Mouse (Mus musculus) small intestine, adult 2 months (tissue): ENCODE results near the gene Rom1. TPM values are rescaled to one million over a fixed set of nuclear protein-coding genes. Genes with fewer than 3 reads are reported as not detected.
"Not testable (repeated sequence)": the region's sequence is repeated elsewhere in the genome, so short reads cannot be mapped to it uniquely, and the experiment has no call there.

Experiments used
- H3K27ac ChIP-seq: fragments of 200-500 bp; 2 replicates; pipeline ENCODE4 v1.5.1; 2012; ENCODE audit warnings: low read depth, low read length, control low read depth, inconsistent platforms; ENCODE audit not compliant: insufficient read depth
- H3K27me3 ChIP-seq: fragments of 200-500 bp; 2 replicates; pipeline ENCODE4 v1.6.1; 2012; ENCODE audit warnings: mild to moderate bottlenecking, moderate library complexity, low read length, inconsistent platforms; ENCODE audit not compliant: control insufficient read depth, insufficient read depth
- H3K36me3 ChIP-seq: fragments of 200-500 bp; 2 replicates; pipeline ENCODE4 v1.6.1; 2012; ENCODE audit warnings: mild to moderate bottlenecking, low read length, control low read depth, inconsistent platforms; ENCODE audit not compliant: control insufficient read depth, insufficient read depth
- H3K4me1 ChIP-seq: fragments of 200-500 bp; 2 replicates; pipeline ENCODE4 v1.6.1; 2012; ENCODE audit warnings: low read length, inconsistent platforms, mixed read lengths; ENCODE audit not compliant: control insufficient read depth, insufficient read depth, insufficient read length
- H3K4me3 ChIP-seq: fragments of 200-500 bp; 2 replicates; pipeline ENCODE4 v1.5.1; 2012; ENCODE audit warnings: low read depth, mild to moderate bottlenecking, control low read depth, inconsistent platforms, low read length, moderate library complexity
- CTCF ChIP-seq: fragments of 200-500 bp; IDR thresholded peaks from 2 replicates; pipeline ENCODE4 v1.5.1; 2012; ENCODE audit warnings: low read depth, mild to moderate bottlenecking, control low read depth, inconsistent platforms, low read length, moderate library complexity, mixed read lengths; ENCODE audit not compliant: insufficient replicate concordance, insufficient read length; ENCODE audit errors: extremely low read depth
- POLR2A ChIP-seq: fragments of 200-500 bp; IDR thresholded peaks from 2 replicates; pipeline ENCODE4 v1.6.1; 2012; ENCODE audit warnings: low read depth, mild to moderate bottlenecking, control low read depth, inconsistent platforms, low read length, moderate library complexity
- WGBS: fragments of 180-500 bp; shearing (Covaris S2); methylation state at CpG from one replicate; pipeline ENCODE4 v1.1.7; 2018; 5-methylcytosine and 5-hydroxymethylcytosine counted together
- polyA plus RNA-seq: library from polyadenylated mRNA; depleted of rRNA; stranded (reverse); fragments of >200 nt; gene quantifications from 2 replicates; pipeline ENCODE4 v1.2.3, GENCODE M21; 2012; rRNA removed

Gene Rom1
- 7.2 and 15.1 TPM in 2 replicates for polyA plus RNA-seq

DNA sequence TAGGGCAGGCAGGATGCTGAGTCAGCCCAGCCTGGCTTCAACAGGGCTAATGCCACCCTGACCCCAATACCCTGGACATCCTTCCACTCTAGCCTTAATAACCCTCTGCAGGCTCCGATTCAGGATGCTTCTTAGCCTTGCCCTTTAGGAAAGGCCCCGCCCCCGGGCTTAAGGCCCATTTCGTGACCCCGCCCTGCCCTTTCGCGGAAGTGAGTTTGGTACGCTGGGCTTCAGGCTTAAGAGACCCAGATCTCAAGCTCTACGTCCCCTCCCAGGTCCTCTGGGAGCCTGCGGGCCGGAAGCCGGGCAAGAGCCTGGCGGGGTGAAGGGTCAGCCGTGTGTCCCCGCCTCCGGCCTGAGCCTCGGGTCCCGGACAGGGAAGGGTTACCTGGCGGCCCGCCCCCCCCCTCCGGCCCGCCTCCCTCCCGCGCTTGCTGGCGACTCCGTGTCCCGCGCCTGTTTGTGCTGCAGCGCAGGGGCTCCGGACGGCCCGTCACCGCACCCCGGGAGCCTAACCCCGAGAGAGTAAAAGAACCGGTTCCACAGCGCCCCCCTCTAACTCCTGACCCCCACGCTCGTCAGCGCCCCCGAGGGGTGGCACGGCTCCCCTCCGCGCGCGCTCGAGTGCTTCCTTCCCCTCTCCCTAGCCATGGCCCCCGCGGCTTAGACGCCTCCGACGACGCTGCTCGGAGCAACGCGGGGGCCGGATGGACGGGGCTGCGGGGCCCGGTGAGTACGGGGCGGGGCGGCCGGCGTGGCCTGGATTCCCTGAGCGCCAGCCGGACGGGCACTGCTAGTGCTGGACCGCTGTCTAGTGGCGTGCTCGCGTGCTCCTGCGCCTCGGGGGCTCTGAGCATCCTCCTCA, at the start of gene Rom1, which contains the start of gene Eml3:
Gene Rom1 (minus strand): TSS at position 133 of the 865 bp plus-strand sequence.
Gene Eml3 (plus strand): TSS at position 329 of the 865 bp plus-strand sequence.
- Histone ChIP-seq H3K27me3 (no peaks in the 10 kb centered on the region), H3K4me3 (peak within 1 kb of the TSS; percentile 95), H3K36me3 (peaks cover 9% of the 10 kb centered on the region; the same call in 1 of the 2 replicates), H3K27ac (peak within 1 kb of the TSS; percentile 77), H3K4me1 (peaks cover 9% of the 10 kb centered on the region)
- under 1% methylated on average over 73 of the region's 74 CpGs for WGBS
- TF ChIP-seq CTCF = no peak
- TF ChIP-seq POLR2A = 0 out of 2 replicates have a peak, but pooled peaks have one; percentile 49

DNA sequence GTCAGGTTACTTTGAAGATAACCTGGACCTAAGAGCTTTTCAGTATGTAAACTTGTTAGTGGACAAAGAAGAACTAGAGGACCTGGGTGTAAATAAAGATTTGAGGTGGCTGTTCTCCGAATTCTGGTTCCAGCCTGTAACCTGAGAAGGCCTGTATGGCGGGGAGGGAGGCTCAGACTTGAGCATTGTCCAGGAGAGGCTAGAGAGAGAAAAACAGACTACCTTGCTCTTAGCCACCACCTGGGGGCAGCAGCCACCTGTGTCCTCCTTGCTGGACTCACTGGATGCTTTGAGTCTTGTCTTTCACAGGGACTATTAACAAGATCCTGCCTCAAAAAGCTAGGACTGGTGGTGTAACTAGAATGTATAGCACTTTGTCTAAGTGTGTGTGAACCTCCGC, 47.4 kb upstream of the Rom1 start:
- Histone ChIP-seq H3K27ac (no peak overlapping the region), H3K27me3 (no peaks in the 10 kb centered on the region), H3K4me1 (no peaks in the 10 kb centered on the region; the same call in 1 of the 2 replicates), H3K4me3 (no peak overlapping the region), H3K36me3 (peaks cover 54% of the 10 kb centered on the region)
- TF ChIP-seq POLR2A = no peak
- TF ChIP-seq CTCF = peak; percentile 92
- WGBS = 52% methylated on average over 3 of the region's 3 CpGs

- Histone ChIP-seq H3K27me3 (no peaks in the 10 kb centered on the region), H3K4me3 (no peak overlapping the region), H3K36me3 (peaks cover 64% of the 10 kb centered on the region), H3K27ac (no peak overlapping the region), H3K4me1 (no peaks in the 10 kb centered on the region)
- WGBS = 87% methylated on average over 2 of the region's 2 CpGs
- no peak for TF ChIP-seq CTCF
- no peak for TF ChIP-seq POLR2A
Observed at GRCm38 (mm10) chr19:8975491-8975890, 46.3 kb upstream of the Rom1 start.

DNA sequence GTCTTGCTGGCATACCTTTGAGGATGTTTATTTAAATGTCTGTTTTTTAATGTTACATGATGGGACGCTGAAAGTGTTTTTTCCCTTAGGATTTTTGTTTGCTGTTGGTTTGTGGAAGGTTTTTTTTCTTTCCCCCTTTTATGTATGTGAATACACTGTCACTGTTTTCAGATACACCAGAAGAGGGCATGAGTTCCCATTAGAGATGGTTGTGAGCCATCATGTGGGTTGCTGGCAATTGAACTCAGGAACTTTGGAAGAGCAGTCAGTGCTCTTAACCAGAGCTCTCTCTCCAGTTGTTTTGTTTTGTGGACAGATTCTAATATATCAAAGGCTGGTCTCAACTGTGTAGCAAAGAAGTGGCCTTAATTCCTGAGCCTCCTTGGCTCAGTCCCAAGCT, 45.5 kb upstream of the Rom1 start:
- peaks cover 72% of the 10 kb centered on the region for H3K36me3 ChIP-seq
- H3K4me1 ChIP-seq = no peaks in the 10 kb centered on the region
- no peak overlapping the region for H3K4me3 ChIP-seq
- TF ChIP-seq POLR2A = no peak
- TF ChIP-seq CTCF = no peak
- 78% methylated on average over 1 of the region's 1 CpGs for WGBS
- no peaks in the 10 kb centered on the region for H3K27me3 ChIP-seq
- no peak overlapping the region for H3K27ac ChIP-seq

DNA sequence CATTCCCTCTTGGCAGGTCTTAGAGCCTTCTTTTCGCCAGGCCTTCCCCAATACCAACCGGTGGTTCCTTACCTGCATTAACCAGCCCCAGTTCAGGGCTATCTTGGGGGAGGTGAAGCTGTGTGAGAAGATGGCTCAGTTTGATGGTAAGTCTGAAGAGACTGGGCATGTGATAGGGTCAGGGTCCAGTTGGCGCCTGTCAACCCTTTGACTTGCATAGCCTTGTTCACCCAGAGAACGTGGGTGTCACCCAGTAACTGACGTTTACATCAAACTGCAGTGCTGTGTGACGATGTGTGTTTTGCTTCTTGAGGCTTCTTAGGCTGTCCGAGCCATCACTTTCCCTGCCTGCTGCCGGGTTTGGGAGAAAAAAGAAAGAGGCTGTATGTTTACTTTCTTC, 43.3 kb upstream of the Rom1 start:
- not testable (repeated sequence) for H3K4me3 ChIP-seq
- peaks cover 65% of the 10 kb centered on the region for H3K36me3 ChIP-seq
- WGBS = 78% methylated on average over 8 of the region's 8 CpGs

DNA sequence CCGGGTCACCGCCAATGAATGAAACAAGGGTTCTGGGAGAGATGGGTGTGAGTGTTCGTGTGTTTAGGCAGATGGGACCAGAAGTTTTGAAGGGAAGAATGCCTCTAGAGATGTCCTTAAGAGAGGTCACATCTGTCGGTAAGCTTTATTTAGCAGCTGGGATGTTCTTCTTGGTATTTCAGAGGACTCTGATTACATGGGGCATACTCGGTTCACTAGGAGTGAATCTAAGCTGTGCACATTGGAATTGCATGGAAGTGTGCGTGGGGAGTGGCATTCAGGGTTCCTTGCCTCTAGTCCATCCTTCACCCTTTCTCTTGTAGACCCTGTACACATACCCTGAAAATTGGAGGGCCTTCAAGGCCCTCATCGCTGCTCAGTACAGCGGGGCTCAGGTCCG, 38.7 kb upstream of the Rom1 start:
- TF ChIP-seq POLR2A (no peak), CTCF (no peak)
- no peak overlapping the region for H3K27ac ChIP-seq
- WGBS = under 1% methylated on average over 9 of the region's 9 CpGs
- H3K36me3 ChIP-seq = peaks cover 56% of the 10 kb centered on the region
- peak overlapping the region; percentile 77 for H3K4me3 ChIP-seq
- peaks cover 9% of the 10 kb centered on the region for H3K4me1 ChIP-seq
- no peaks in the 10 kb centered on the region for H3K27me3 ChIP-seq

More for the DNA sequence above, 43.3 kb upstream of the Rom1 start:
- not testable (repeated sequence) for H3K27ac ChIP-seq, H3K4me1 ChIP-seq, H3K27me3 ChIP-seq

DNA sequence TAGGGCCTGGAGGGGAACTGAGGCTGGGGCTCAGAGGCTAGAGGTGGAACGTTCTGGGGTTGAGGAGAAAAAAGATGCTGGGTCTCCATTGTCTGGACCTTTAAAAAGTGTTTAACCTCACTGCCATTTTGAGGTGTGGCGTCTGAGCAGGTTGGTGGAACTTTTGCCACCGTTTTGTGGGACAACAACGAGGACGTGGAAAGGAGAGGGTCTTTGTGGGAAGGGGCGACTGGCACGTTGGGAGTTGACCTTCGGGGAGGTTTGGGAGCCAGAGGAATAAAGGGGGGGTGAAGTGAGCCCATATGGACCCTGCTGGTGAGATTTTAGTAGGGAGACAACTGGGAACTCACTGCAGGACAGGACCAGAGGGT, 38.2 kb upstream of the Rom1 start:
- WGBS = 1% methylated on average over 8 of the region's 8 CpGs

More for the DNA sequence above, 38.2 kb upstream of the Rom1 start:
- no peaks in the 10 kb centered on the region for H3K27me3 ChIP-seq
- H3K27ac ChIP-seq = 0 out of 2 replicates have a peak overlapping the region, but pooled peaks have one; percentile 44
- TF ChIP-seq POLR2A = no peak
- TF ChIP-seq CTCF = no peak
- peaks cover 56% of the 10 kb centered on the region for H3K36me3 ChIP-seq
- peak overlapping the region; percentile 77 for H3K4me3 ChIP-seq
- H3K4me1 ChIP-seq = peaks cover 9% of the 10 kb centered on the region
